ENCODE assay signal across 8 mouse cellular contexts in genomic region chr6:23840001-23840400, GRCm38 (mm10). TPM values are rescaled to one million over a fixed set of nuclear protein-coding genes. Genes with fewer than 3 reads are reported as not detected.
A peak's percentile ranks its signal among the peaks of the same experiment; 100 is the strongest.
DNase-seq lines count a peak whose midpoint lies in the region; ATAC-seq and TF ChIP-seq lines count a peak whose summit lies in the region.

No protein-coding gene starts in this region.

- TF ChIP-seq CTCF in cerebellum, adult 2 months (IDR thresholded peaks at IDR 0.05; ENCODE audit: borderline replicate concordance, insufficient read depth, low read depth, low read length), result peak; percentile 43; the same call in 1 of the 2 replicates

- DNase-seq in frontal cortex, postnatal 10 days (ENCODE audit: low spot score in 2 of 2), result no peak
- peak; percentile 68 to 77 for DNase-seq in cerebellum, adult 2 months
- DNase-seq in forelimb bud, embryonic 11.5 days (ENCODE audit: low read depth, low spot score), result peak; percentile 29
- peak; percentile 50 for DNase-seq in lung, postnatal 14 days
- no peak for DNase-seq in right cerebral cortex, postnatal 14 days
- DNase-seq in thymus, adult 18-20 months, result no peak

- H3K27ac ChIP-seq in cerebellum, adult 2 months (ENCODE audit: insufficient read depth, low read length), result peak overlapping the region; percentile 92; the same call in 1 of the 2 replicates
- H3K27ac ChIP-seq in kidney, embryonic 14.5 days (ENCODE audit: low read depth, low read length), result no peak overlapping the region

- H3K9me3 ChIP-seq in kidney, embryonic 14.5 days (ENCODE audit: control insufficient read depth, low read length), result no peaks in the 10 kb centered on the region

- peak overlapping the region; percentile 83 for H3K4me2 ChIP-seq in kidney, embryonic 14.5 days (replicated peaks; ENCODE audit: low read depth, low read length)

- no peaks in the 10 kb centered on the region for H3K36me3 ChIP-seq in kidney, embryonic 14.5 days (ENCODE audit: control insufficient read depth, insufficient read depth, low read length)

- no peak overlapping the region for H3K9ac ChIP-seq in kidney, embryonic 14.5 days (ENCODE audit: low read depth, low read length)

- no peaks in the 10 kb centered on the region for H3K27me3 ChIP-seq in cerebellum, adult 2 months (ENCODE audit: control insufficient read depth, insufficient read depth, low read length)
- H3K27me3 ChIP-seq in kidney, embryonic 14.5 days (ENCODE audit: control insufficient read depth, insufficient read depth, low read length), result peaks cover 12% of the 10 kb centered on the region

- TF ChIP-seq POLR2A in cerebellum, adult 2 months (IDR thresholded peaks at IDR 0.05; ENCODE audit: borderline replicate concordance, insufficient read depth, low read length), result no peak

- ATAC-seq in frontal cortex, adult (ENCODE audit: low TSS enrichment), result 0 out of 2 replicates have a peak, but pooled peaks have one; percentile 5
- 0 out of 2 replicates have a peak, but pooled peaks have one; percentile 50 for ATAC-seq in kidney, embryonic 14.5 days (ENCODE audit: low FRiP score, low TSS enrichment)

- under 1% methylated on average over 15 of the region's 15 CpGs for WGBS in cerebellum, adult 2 months
- 3% methylated on average over 15 of the region's 15 CpGs for WGBS in kidney, embryonic 14.5 days

- H3K4me1 ChIP-seq in cerebellum, adult 2 months (ENCODE audit: control insufficient read depth, insufficient read depth, low read length), result no peaks in the 10 kb centered on the region; the same call in 1 of the 2 replicates
- H3K4me1 ChIP-seq in kidney, embryonic 14.5 days (ENCODE audit: control insufficient read depth, insufficient read depth, low read length), result no peaks in the 10 kb centered on the region

- peak overlapping the region; percentile 97 for H3K4me3 ChIP-seq in cerebellum, adult 2 months (replicated peaks; ENCODE audit: insufficient read depth, low read depth, low read length)
- peak overlapping the region; percentile 74 for H3K4me3 ChIP-seq in kidney, embryonic 14.5 days (ENCODE audit: low read length)

RNA-seq across cellular contexts. Expression of gene Cadps2, which starts 0.8 kb away (rescaled TPM):
- polyA plus RNA-seq in cerebellum, adult 2 months (2012; rRNA removed), result 102 and 118 TPM in 2 replicates
- polyA plus RNA-seq in kidney, embryonic 14.5 days (2014; fragmentation: Nextera tagmentation; extraction: Ambion mirVana), result 5.7 and 9.1 TPM in 2 replicates

Comparison
In these comparisons a context has a peak if more than half of its experiments do, and no peak if none do; other contexts are left out.
1. DNase-seq: peak in cerebellum, adult 2 months (2 of 2), forelimb bud, embryonic 11.5 days (single experiment) and lung, postnatal 14 days (single experiment); none in frontal cortex, postnatal 10 days (0 of 2), right cerebral cortex, postnatal 14 days (single experiment) and thymus, adult 18-20 months (0 of 2).
2. RNA of gene Cadps2, which starts 0.8 kb away (polyA plus RNA-seq): 102 to 118 TPM in cerebellum, adult 2 months; 5.7 to 9.1 TPM in kidney, embryonic 14.5 days; every median in the first group is over 10 times any median in the second.